Mouse (Mus musculus) myocyte (in vitro differentiated cells): ENCODE measurements around the gene Cs. TPM values are rescaled to one million over a fixed set of nuclear protein-coding genes. Genes with fewer than 3 reads are reported as not detected.

Experiments used
- H3K27me3 ChIP-seq: one replicate; pipeline ENCODE4 v1.6.1; 2011; ENCODE audit not compliant: control insufficient read depth, insufficient read depth, insufficient read length
- H3K36me3 ChIP-seq: one replicate; pipeline ENCODE4 v1.6.1; 2011; ENCODE audit not compliant: control insufficient read depth, insufficient read depth
- H3K4me2 ChIP-seq: one replicate; pipeline ENCODE4 v1.6.1; 2011; ENCODE audit warnings: low read depth, control low read depth
- H3K4me3 ChIP-seq: one replicate; pipeline ENCODE4 v1.5.1; 2011; ENCODE audit warnings: mild to moderate bottlenecking, control low read depth, moderate library complexity
- H3K79me2 ChIP-seq: one replicate; pipeline ENCODE4 v1.6.1; 2011; ENCODE audit not compliant: control insufficient read depth, insufficient read depth
- H3ac ChIP-seq: one replicate; pipeline ENCODE4 v1.6.1; 2011; ENCODE audit not compliant: control insufficient read depth, insufficient read length
- CEBPB ChIP-seq: IDR thresholded peaks from 2 replicates; pipeline ENCODE4 v1.6.1; 2011; ENCODE audit warnings: mild to moderate bottlenecking, moderate library complexity; ENCODE audit not compliant: poor library complexity, insufficient read depth, severe bottlenecking
- E2F4 ChIP-seq: IDR thresholded peaks from one replicate; pipeline ENCODE4 v1.6.1; 2011; ENCODE audit warnings: mild to moderate bottlenecking, control low read depth, moderate library complexity; ENCODE audit not compliant: insufficient read depth
- MAX ChIP-seq: IDR thresholded peaks from one replicate; pipeline ENCODE4 v1.6.1; 2011; ENCODE audit warnings: low read depth, mild to moderate bottlenecking, control low read depth
- MYOD1 ChIP-seq, 3 experiments: IDR thresholded peaks; one replicate each; pipeline ENCODE4 v1.6.1; 2011; ENCODE audit warnings: control low read depth in 2 of 3, low read depth in 2 of 3, mild to moderate bottlenecking in 2 of 3, moderate library complexity in 1 of 3; ENCODE audit not compliant: insufficient read length in 2 of 3, control insufficient read depth in 1 of 3
- MYOG ChIP-seq, 3 experiments: IDR thresholded peaks; one replicate each; pipeline ENCODE4 v1.6.1; 2011; ENCODE audit warnings: control low read depth in 2 of 3, low read depth in 2 of 3, mild to moderate bottlenecking in 2 of 3; ENCODE audit not compliant: insufficient read length in 2 of 3, control insufficient read depth in 1 of 3, insufficient read depth in 1 of 3
- POLR2A ChIP-seq: IDR thresholded peaks from one replicate; pipeline ENCODE4 v1.6.1; 2011; ENCODE audit warnings: low read depth, mild to moderate bottlenecking, control low read depth, moderate library complexity; ENCODE audit not compliant: insufficient read length
- POLR2AphosphoS2 ChIP-seq: IDR thresholded peaks from one replicate; pipeline ENCODE4 v1.6.1; 2011; ENCODE audit warnings: low read depth, control low read depth; ENCODE audit not compliant: insufficient read length
- REST ChIP-seq: IDR thresholded peaks from one replicate; pipeline ENCODE4 v1.6.1; 2011; ENCODE audit warnings: mild to moderate bottlenecking, control low read depth, moderate library complexity; ENCODE audit not compliant: insufficient read depth, insufficient read length
- SRF ChIP-seq: IDR thresholded peaks from one replicate; pipeline ENCODE4 v1.6.1; 2011; ENCODE audit warnings: low read depth; ENCODE audit not compliant: control insufficient read depth, insufficient read length
- TCF12 ChIP-seq: IDR thresholded peaks from one replicate; pipeline ENCODE4 v1.6.1; 2011; ENCODE audit warnings: mild to moderate bottlenecking, control low read depth; ENCODE audit not compliant: poor library complexity, insufficient read depth, severe bottlenecking
- TCF3 ChIP-seq: IDR thresholded peaks from one replicate; pipeline ENCODE4 v1.6.1; 2011; ENCODE audit warnings: low read depth, control low read depth; ENCODE audit not compliant: insufficient read length
- USF1 ChIP-seq: IDR thresholded peaks from one replicate; pipeline ENCODE4 v1.6.1; 2011; ENCODE audit warnings: low read depth, mild to moderate bottlenecking, control low read depth, moderate library complexity
- polyA plus RNA-seq: library from polyadenylated mRNA; unstranded; fragments of >200 nt; fragmentation: generic; extraction: Trizol; gene quantifications from one replicate; pipeline ENCODE4 v1.2.1, GENCODE M21; 2012; ENCODE audit warnings: missing spikeins

The Cs gene
- polyA plus RNA-seq, 1 experiment: 253 TPM

DNA sequence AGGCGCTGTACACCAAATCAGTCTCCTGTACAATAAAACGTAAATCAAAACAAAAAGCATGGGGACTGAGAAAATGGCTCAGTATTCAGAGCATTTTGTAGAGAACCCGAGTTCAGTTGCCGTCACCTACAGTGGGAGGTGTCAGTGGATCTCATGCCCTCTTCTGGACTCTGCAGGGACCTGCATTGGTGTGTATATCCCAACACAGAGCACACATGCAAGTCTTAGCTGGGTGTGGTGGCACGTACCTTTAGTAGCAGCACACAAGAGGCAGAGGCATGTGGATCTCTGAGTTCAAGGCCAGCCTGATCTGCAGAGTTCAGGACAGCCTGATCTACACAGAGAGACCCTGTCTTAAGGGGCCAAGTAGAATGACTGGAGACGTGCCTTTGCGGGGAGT is 27.9 kb upstream of the Cs start:
- H3K79me2 ChIP-seq: peaks cover under 1% of the 10 kb centered on the region
- H3ac ChIP-seq: no peak overlapping the region
- H3K27me3 ChIP-seq: no peaks in the 10 kb centered on the region
- no peak overlapping the region for H3K4me3 ChIP-seq
- peaks cover 19% of the 10 kb centered on the region for H3K36me3 ChIP-seq
- TF ChIP-seq TCF12 (no peak), SRF (no peak), E2F4 (no peak), TCF3 (no peak), REST (no peak), MYOG (IDR thresholded peaks at IDR 0.05; ENCODE audit: control insufficient read depth in 1 of 3, insufficient read depth in 1 of 3, insufficient read length in 2 of 3, low read depth in 2 of 3) (no peak), USF1 (no peak), POLR2AphosphoS2 (no peak), MYOD1 (IDR thresholded peaks at IDR 0.05; ENCODE audit: control insufficient read depth in 1 of 3, insufficient read length in 2 of 3, low read depth in 2 of 3) (no peak), POLR2A (no peak), CEBPB (no peak), MAX (no peak)
- no peak overlapping the region for H3K4me2 ChIP-seq

DNA sequence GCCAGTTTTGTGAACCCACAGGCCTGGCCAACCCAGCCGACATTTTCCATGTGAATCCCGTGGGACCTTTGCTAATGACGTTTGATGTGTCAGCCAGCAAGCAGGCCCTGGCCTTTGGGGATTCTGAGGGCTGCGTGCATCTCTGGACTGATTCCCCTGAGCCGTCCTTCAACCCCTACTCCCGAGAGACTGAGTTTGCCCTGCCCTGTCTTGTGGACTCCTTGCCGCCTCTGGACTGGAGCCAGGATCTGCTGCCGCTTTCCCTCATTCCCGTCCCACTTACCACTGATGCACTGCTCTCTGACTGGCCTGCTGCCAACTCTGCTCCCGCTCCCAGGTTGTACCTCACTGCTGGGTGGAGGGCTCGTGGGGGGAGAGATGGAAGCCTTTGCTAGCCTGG is 27.4 kb upstream of the Cs start:
- Histone ChIP-seq H3K79me2 (no peaks in the 10 kb centered on the region), H3K36me3 (peaks cover 19% of the 10 kb centered on the region), H3K27me3 (no peaks in the 10 kb centered on the region), H3K4me2 (no peak overlapping the region), H3ac (no peak overlapping the region), H3K4me3 (no peak overlapping the region)
- TF ChIP-seq E2F4 (no peak), SRF (no peak), MYOG (IDR thresholded peaks at IDR 0.05; ENCODE audit: control insufficient read depth in 1 of 3, insufficient read depth in 1 of 3, insufficient read length in 2 of 3, low read depth in 2 of 3) (no peak), USF1 (no peak), MAX (no peak), TCF3 (no peak), MYOD1 (IDR thresholded peaks at IDR 0.05; ENCODE audit: control insufficient read depth in 1 of 3, insufficient read length in 2 of 3, low read depth in 2 of 3) (no peak), POLR2A (no peak), TCF12 (no peak)

DNA sequence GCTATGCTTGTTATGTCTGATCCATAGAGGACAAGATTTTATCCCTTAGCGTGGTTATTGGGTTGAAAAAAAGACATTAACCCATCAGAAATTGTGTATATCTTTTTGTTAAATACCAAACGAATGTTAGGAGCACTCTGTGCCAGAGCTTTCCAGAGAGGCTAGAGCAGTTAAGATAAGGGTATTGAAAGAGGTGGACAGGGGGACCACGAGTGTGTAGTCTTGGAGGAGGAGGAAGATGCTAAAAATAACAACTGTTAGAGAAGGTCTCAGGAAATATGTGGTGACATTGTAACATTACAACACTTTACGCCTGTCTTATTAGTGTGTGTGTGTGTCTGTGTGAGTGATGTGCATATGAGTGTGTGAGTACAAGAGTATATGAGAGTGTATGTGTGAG is 26.6 kb upstream of the Cs start:
- no peaks in the 10 kb centered on the region for H3K79me2 ChIP-seq
- H3K36me3 ChIP-seq: peaks cover 24% of the 10 kb centered on the region
- no peak overlapping the region for H3ac ChIP-seq
- H3K4me3 ChIP-seq: no peak overlapping the region
- H3K27me3 ChIP-seq: no peaks in the 10 kb centered on the region
- no peak overlapping the region for H3K4me2 ChIP-seq
- TF ChIP-seq REST (no peak), MAX (no peak), CEBPB (no peak), E2F4 (no peak), POLR2A (no peak), SRF (no peak)

DNA sequence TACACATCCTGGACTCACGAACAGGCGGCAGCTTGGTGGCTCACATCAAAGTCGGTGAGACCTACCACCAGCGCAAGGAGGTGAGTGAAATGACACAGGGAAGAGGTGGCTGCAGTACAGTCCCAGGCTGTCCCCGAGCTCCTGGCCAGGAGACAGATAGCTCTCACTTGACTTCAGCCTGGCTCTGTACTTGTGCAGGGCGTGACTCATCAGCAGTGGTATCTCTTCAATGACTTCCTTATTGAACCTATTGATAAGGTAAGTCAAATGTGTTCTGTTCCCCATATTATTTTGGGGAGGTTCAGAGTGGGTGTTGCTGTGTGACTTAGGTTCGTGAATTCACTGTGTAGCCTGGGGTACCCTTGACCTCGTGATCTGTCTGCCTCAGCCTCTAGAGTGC is 22.0 kb upstream of the Cs start:
- no peaks in the 10 kb centered on the region for H3K79me2 ChIP-seq
- TF ChIP-seq TCF3: no peak
- no peak for TF ChIP-seq SRF
- TF ChIP-seq MYOG (IDR thresholded peaks at IDR 0.05; ENCODE audit: control insufficient read depth in 1 of 3, insufficient read depth in 1 of 3, insufficient read length in 2 of 3, low read depth in 2 of 3): no peak
- TF ChIP-seq POLR2AphosphoS2: no peak
- TF ChIP-seq USF1: no peak
- no peak for TF ChIP-seq MYOD1 (IDR thresholded peaks at IDR 0.05; ENCODE audit: control insufficient read depth in 1 of 3, insufficient read length in 2 of 3, low read depth in 2 of 3)
- no peak for TF ChIP-seq TCF12
- peaks cover 41% of the 10 kb centered on the region for H3K36me3 ChIP-seq
- H3K4me2 ChIP-seq: no peak overlapping the region
- no peak overlapping the region for H3K4me3 ChIP-seq
- no peaks in the 10 kb centered on the region for H3K27me3 ChIP-seq
- no peak overlapping the region for H3ac ChIP-seq

DNA sequence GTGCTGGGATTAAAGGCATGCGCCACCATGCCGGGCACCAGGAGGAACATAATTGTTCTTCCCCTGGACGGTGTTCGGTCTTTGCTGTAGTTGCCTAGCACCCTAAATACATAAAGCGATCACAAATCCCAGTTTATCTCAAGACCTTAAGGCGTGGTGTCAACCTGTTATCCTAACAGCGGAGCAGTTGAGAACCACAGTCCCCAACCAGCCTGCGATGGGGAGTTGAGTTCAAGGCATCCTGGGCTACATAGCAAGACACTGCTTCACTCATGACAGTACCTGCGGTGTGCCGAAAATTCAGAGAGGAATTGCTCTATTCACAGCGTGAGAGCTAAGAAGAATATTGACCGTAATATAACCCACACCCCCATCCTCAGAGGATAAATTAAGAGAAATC is 15.9 kb upstream of the Cs start:
- Histone ChIP-seq H3K36me3 (peaks cover 31% of the 10 kb centered on the region), H3K4me3 (peak overlapping the region; percentile 95), H3K4me2 (peak overlapping the region; percentile 83), H3K27me3 (no peaks in the 10 kb centered on the region), H3K79me2 (peaks cover 26% of the 10 kb centered on the region), H3ac (peak overlapping the region; percentile 88)
- no peak for TF ChIP-seq TCF3
- TF ChIP-seq MYOG (IDR thresholded peaks at IDR 0.05; ENCODE audit: control insufficient read depth in 1 of 3, insufficient read depth in 1 of 3, insufficient read length in 2 of 3, low read depth in 2 of 3): no peak
- no peak for TF ChIP-seq TCF12
- TF ChIP-seq CEBPB: no peak
- no peak for TF ChIP-seq E2F4
- TF ChIP-seq SRF: no peak
- TF ChIP-seq USF1: no peak
- TF ChIP-seq POLR2AphosphoS2: no peak
